Mouse (Mus musculus): ENCODE measurements around the gene Sytl2. TPM values are rescaled to one million over a fixed set of nuclear protein-coding genes. Genes with fewer than 3 reads are reported as not detected.

Sytl2 gene
- polyA plus RNA-seq, 1 experiment: 21.2 TPM

DNA sequence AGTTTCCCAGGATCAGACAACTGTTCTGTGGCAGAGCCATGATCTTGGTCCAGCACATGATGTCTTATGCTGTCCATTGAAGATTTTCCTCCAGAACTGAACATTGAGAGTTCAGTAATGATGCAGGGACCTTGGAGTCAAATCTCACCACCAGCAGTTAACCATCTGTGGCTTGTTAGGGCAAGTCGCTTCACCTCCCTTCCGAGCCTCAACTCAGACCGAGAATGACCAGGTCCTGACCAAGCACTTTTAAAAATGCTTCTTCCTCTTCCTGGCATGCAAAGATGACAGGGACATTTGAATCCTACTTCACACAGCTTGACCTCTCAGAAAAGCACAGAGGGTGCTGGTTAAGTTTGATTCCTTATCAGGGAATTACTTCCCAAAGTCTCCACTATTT lies 50.1 kb downstream of the Sytl2 start:
- TF ChIP-seq POLR2AphosphoS2 (IDR thresholded peaks at IDR 0.05; ENCODE audit: insufficient read length, low read depth): no peak
- TF ChIP-seq E2F4 (IDR thresholded peaks at IDR 0.05; ENCODE audit: insufficient read depth): no peak
- no peak for TF ChIP-seq REST (IDR thresholded peaks at IDR 0.05; ENCODE audit: insufficient read depth, insufficient read length)
- TF ChIP-seq POLR2A (IDR thresholded peaks at IDR 0.05; ENCODE audit: insufficient read length, low read depth): no peak
- no peak for TF ChIP-seq USF1 (IDR thresholded peaks at IDR 0.05; ENCODE audit: low read depth)
- TF ChIP-seq TCF12 (IDR thresholded peaks at IDR 0.05; ENCODE audit: insufficient read depth, poor library complexity, severe bottlenecking): no peak
- no peak for TF ChIP-seq TCF3 (IDR thresholded peaks at IDR 0.05; ENCODE audit: insufficient read length, low read depth)
- TF ChIP-seq MAX (IDR thresholded peaks at IDR 0.05; ENCODE audit: low read depth): no peak
- no peak for TF ChIP-seq SRF (IDR thresholded peaks at IDR 0.05; ENCODE audit: control insufficient read depth, insufficient read length, low read depth)
- TF ChIP-seq MYOD1 (IDR thresholded peaks at IDR 0.05; ENCODE audit: control insufficient read depth in 1 of 3, insufficient read length in 2 of 3, low read depth in 2 of 3): no peak
- no peak overlapping the region for H3ac ChIP-seq (ENCODE audit: control insufficient read depth, insufficient read length)
- H3K4me2 ChIP-seq (ENCODE audit: low read depth): no peak overlapping the region
- peaks cover 21% of the 10 kb centered on the region for H3K36me3 ChIP-seq (ENCODE audit: control insufficient read depth, insufficient read depth)
- H3K79me2 ChIP-seq (ENCODE audit: control insufficient read depth, insufficient read depth): peaks cover 12% of the 10 kb centered on the region
- no peak overlapping the region for H3K4me3 ChIP-seq
- H3K27me3 ChIP-seq (ENCODE audit: control insufficient read depth, insufficient read depth, insufficient read length): no peaks in the 10 kb centered on the region

DNA sequence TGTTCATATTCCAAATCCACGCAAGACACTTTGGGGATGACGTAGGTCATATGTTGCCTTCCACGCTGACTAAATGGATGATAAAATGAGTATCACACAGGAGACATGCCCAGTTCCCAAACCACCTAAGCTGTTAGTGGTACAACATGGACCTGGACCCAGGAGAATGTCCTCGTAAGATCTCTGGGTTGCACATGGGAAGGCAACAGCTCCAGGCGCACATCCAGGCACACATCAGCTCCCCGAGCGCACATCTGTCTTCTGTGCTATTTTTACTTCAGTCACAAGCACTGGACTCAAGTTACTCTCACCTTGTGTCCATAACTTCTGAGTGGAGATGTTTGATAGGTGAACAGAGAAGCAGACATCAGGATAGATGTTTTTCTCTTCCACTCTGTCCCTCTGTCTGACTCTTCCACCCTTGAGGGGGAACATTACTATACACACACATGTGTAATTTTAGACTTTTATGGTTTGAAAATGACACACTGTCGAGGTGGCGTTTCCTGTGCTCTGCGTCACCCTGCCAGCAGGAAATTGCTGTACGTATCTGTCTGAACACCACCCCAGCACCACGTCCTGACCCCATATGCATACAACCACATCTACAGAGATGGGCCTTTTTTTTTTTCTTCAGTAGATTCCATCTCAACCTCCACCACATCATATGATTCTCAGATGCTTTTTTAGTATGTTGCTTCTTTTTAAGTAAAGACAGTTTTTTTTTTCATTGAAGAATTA lies 51.6 kb downstream of the Sytl2 start:
- Histone ChIP-seq H3K4me2 (ENCODE audit: low read depth) (no peak overlapping the region), H3K27me3 (ENCODE audit: control insufficient read depth, insufficient read depth, insufficient read length) (no peaks in the 10 kb centered on the region), H3K79me2 (ENCODE audit: control insufficient read depth, insufficient read depth) (peaks cover 12% of the 10 kb centered on the region), H3ac (ENCODE audit: control insufficient read depth, insufficient read length) (no peak overlapping the region), H3K4me3 (no peak overlapping the region), H3K36me3 (ENCODE audit: control insufficient read depth, insufficient read depth) (peaks cover 19% of the 10 kb centered on the region)
- no peak for TF ChIP-seq E2F4 (IDR thresholded peaks at IDR 0.05; ENCODE audit: insufficient read depth)
- TF ChIP-seq TCF12 (IDR thresholded peaks at IDR 0.05; ENCODE audit: insufficient read depth, poor library complexity, severe bottlenecking): no peak
- no peak for TF ChIP-seq TCF3 (IDR thresholded peaks at IDR 0.05; ENCODE audit: insufficient read length, low read depth)
- no peak for TF ChIP-seq USF1 (IDR thresholded peaks at IDR 0.05; ENCODE audit: low read depth)
- TF ChIP-seq POLR2AphosphoS2 (IDR thresholded peaks at IDR 0.05; ENCODE audit: insufficient read length, low read depth): no peak

DNA sequence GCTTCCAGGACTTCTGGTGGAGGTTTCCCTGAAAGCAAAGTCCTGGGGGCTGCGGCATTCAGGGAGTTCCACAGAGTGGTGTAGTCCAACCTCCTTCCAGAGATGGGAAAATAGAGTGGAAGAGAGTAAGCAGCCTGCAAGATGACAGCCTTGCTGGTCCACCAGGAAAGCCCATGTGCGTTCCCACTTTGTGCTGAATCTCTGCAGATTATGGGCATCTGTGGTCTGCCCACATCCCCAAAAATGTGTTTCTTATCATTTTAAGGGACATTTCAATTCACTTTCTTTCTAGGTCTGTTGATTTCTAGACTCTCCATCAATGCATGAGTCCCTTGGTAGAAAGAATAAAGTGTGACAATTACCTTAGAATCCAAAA lies 52.2 kb downstream of the Sytl2 start:
- Histone ChIP-seq H3K4me3 (no peak overlapping the region), H3K4me2 (ENCODE audit: low read depth) (peak overlapping the region; percentile 62), H3K27me3 (ENCODE audit: control insufficient read depth, insufficient read depth, insufficient read length) (no peaks in the 10 kb centered on the region), H3ac (ENCODE audit: control insufficient read depth, insufficient read length) (no peak overlapping the region), H3K36me3 (ENCODE audit: control insufficient read depth, insufficient read depth) (peaks cover 15% of the 10 kb centered on the region), H3K79me2 (ENCODE audit: control insufficient read depth, insufficient read depth) (peaks cover 12% of the 10 kb centered on the region)
- TF ChIP-seq MYOD1 (IDR thresholded peaks at IDR 0.05; ENCODE audit: control insufficient read depth in 1 of 3, insufficient read length in 2 of 3, low read depth in 2 of 3) (no peak), MAX (IDR thresholded peaks at IDR 0.05; ENCODE audit: low read depth) (no peak), TCF12 (IDR thresholded peaks at IDR 0.05; ENCODE audit: insufficient read depth, poor library complexity, severe bottlenecking) (no peak), E2F4 (IDR thresholded peaks at IDR 0.05; ENCODE audit: insufficient read depth) (no peak)

DNA sequence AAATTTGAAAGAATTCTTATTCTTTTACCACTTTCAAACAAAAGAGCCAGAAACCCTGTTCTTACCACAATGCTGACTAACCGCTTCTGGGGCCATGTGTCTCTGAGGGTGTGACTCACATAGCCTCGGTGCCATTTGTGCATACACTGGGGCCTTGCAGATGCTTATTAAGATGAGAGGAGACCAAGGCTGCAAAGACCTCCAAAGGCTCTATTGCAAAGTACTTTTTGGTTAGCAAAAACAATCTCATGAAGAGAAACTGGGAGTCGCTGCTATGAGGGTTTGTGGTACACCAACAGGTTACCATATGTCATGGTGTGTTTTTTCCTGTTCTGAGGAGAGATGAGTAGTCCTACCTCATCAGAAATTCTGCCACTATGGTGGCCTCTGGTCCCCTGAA lies 53.4 kb downstream of the Sytl2 start:
- TF ChIP-seq MYOG (IDR thresholded peaks at IDR 0.05; ENCODE audit: control insufficient read depth in 1 of 3, insufficient read depth in 1 of 3, insufficient read length in 2 of 3, low read depth in 2 of 3) (peak in 1 of 3 experiments; percentile 41), MYOD1 (IDR thresholded peaks at IDR 0.05; ENCODE audit: control insufficient read depth in 1 of 3, insufficient read length in 2 of 3, low read depth in 2 of 3) (peak in 1 of 3 experiments; percentile 43), SRF (IDR thresholded peaks at IDR 0.05; ENCODE audit: control insufficient read depth, insufficient read length, low read depth) (no peak)
- peak overlapping the region; percentile 62 for H3K4me2 ChIP-seq (ENCODE audit: low read depth)
- H3K79me2 ChIP-seq (ENCODE audit: control insufficient read depth, insufficient read depth): peaks cover 12% of the 10 kb centered on the region
- H3K4me3 ChIP-seq: no peak overlapping the region
- H3K27me3 ChIP-seq (ENCODE audit: control insufficient read depth, insufficient read depth, insufficient read length): no peaks in the 10 kb centered on the region
- H3ac ChIP-seq (ENCODE audit: control insufficient read depth, insufficient read length): no peak overlapping the region
- peaks cover 28% of the 10 kb centered on the region for H3K36me3 ChIP-seq (ENCODE audit: control insufficient read depth, insufficient read depth)

DNA sequence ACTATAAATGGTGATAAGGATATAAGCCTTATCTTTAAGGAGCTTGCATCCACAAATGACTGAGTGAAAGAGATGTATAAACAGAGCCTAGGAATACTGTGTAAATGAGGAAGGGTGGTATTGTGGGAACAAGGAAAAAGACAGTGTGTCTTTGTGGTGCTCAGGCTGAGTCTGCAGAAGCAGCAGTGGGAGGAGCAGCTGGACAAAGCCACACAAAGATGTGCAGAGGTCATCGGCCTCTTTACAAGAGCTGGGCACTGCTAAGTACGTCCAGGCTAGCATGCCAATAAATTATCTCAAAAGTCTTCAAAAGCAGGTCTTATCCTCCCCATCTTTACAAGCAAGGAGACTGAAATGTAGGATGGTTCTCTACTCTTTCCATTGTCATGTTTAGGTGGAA lies 53.9 kb downstream of the Sytl2 start:
- Histone ChIP-seq H3K36me3 (ENCODE audit: control insufficient read depth, insufficient read depth) (peaks cover 25% of the 10 kb centered on the region), H3K27me3 (ENCODE audit: control insufficient read depth, insufficient read depth, insufficient read length) (no peaks in the 10 kb centered on the region), H3K4me3 (no peak overlapping the region), H3K4me2 (ENCODE audit: low read depth) (peak overlapping the region; percentile 62), H3K79me2 (ENCODE audit: control insufficient read depth, insufficient read depth) (peaks cover 12% of the 10 kb centered on the region), H3ac (ENCODE audit: control insufficient read depth, insufficient read length) (no peak overlapping the region)
- peak in 1 of 3 experiments; percentile 52 for TF ChIP-seq MYOG (IDR thresholded peaks at IDR 0.05; ENCODE audit: control insufficient read depth in 1 of 3, insufficient read depth in 1 of 3, insufficient read length in 2 of 3, low read depth in 2 of 3)
- no peak for TF ChIP-seq POLR2A (IDR thresholded peaks at IDR 0.05; ENCODE audit: insufficient read length, low read depth)
- TF ChIP-seq POLR2AphosphoS2 (IDR thresholded peaks at IDR 0.05; ENCODE audit: insufficient read length, low read depth): no peak
- peak in 1 of 3 experiments; percentile 46 for TF ChIP-seq MYOD1 (IDR thresholded peaks at IDR 0.05; ENCODE audit: control insufficient read depth in 1 of 3, insufficient read length in 2 of 3, low read depth in 2 of 3)
- TF ChIP-seq TCF3 (IDR thresholded peaks at IDR 0.05; ENCODE audit: insufficient read length, low read depth): no peak
- no peak for TF ChIP-seq E2F4 (IDR thresholded peaks at IDR 0.05; ENCODE audit: insufficient read depth)
- no peak for TF ChIP-seq REST (IDR thresholded peaks at IDR 0.05; ENCODE audit: insufficient read depth, insufficient read length)

Data from myocyte (in vitro differentiated cells).